Comparison of ENCODE assay signal across 32 mouse cellular contexts in genomic region chr7:45725713-45726112, GRCm38 (mm10). TPM values are rescaled to one million over a fixed set of nuclear protein-coding genes. Genes with fewer than 3 reads are reported as not detected.
DNase-seq lines count a peak whose midpoint lies in the region; ATAC-seq and TF ChIP-seq lines count a peak whose summit lies in the region.
"Had no signal": no experiment of that assay in that cellular context is flagged by ENCODE, and none has a peak within 500 bp of the region (broad histone marks: within the 10 kb centered on the region; RNA-seq: fewer than 3 reads in every experiment).

Gene Spaca4 (minus strand): TSS chr7:45725813.

- 89% methylated on average over 11 of the region's 11 CpGs for WGBS in heart, embryonic 12.5 days
- 92% methylated on average over 11 of the region's 11 CpGs for WGBS in embryonic facial prominence, embryonic 13.5 days
- 97% methylated on average over 11 of the region's 11 CpGs for WGBS in limb, embryonic 12.5 days
- 87% methylated on average over 11 of the region's 11 CpGs for WGBS in lung, postnatal 0 days

- no peaks in the 10 kb centered on the region for H3K27me3 ChIP-seq in heart, embryonic 12.5 days (replicated peaks)
- H3K27me3 ChIP-seq in embryonic facial prominence, embryonic 13.5 days = no peaks in the 10 kb centered on the region
- no peaks in the 10 kb centered on the region for H3K27me3 ChIP-seq in limb, embryonic 12.5 days
- H3K27me3 ChIP-seq in lung, postnatal 0 days (replicated peaks; ENCODE audit: insufficient read depth, low read length) = no peaks in the 10 kb centered on the region
- H3K27me3 ChIP-seq: heart, embryonic 15.5 days; limb, embryonic 13.5 days; liver, embryonic 12.5 days had no signal

- H3K9me3 ChIP-seq in heart, embryonic 12.5 days (replicated peaks) = no peaks in the 10 kb centered on the region
- no peaks in the 10 kb centered on the region for H3K9me3 ChIP-seq in embryonic facial prominence, embryonic 13.5 days
- no peaks in the 10 kb centered on the region for H3K9me3 ChIP-seq in limb, embryonic 12.5 days
- no peaks in the 10 kb centered on the region for H3K9me3 ChIP-seq in lung, postnatal 0 days (ENCODE audit: low read length)
- H3K9me3 ChIP-seq: heart, embryonic 15.5 days; limb, embryonic 13.5 days; liver, embryonic 12.5 days had no signal

- H3K4me3 ChIP-seq in heart, embryonic 12.5 days = no peak within 1 kb of the TSS
- H3K4me3 ChIP-seq in embryonic facial prominence, embryonic 13.5 days = no peak within 1 kb of the TSS
- no peak within 1 kb of the TSS for H3K4me3 ChIP-seq in limb, embryonic 12.5 days (replicated peaks)
- no peak within 1 kb of the TSS for H3K4me3 ChIP-seq in lung, postnatal 0 days (ENCODE audit: low read depth, low read length)
- H3K4me3 ChIP-seq: heart, adult 2 months; heart, embryonic 15.5 days; limb, embryonic 13.5 days; liver, embryonic 12.5 days had no signal

- H3K27ac ChIP-seq in heart, embryonic 12.5 days (ENCODE audit: poor library complexity, severe bottlenecking) = no peak within 1 kb of the TSS
- no peak within 1 kb of the TSS for H3K27ac ChIP-seq in embryonic facial prominence, embryonic 13.5 days
- H3K27ac ChIP-seq in limb, embryonic 12.5 days = no peak within 1 kb of the TSS
- no peak within 1 kb of the TSS for H3K27ac ChIP-seq in lung, postnatal 0 days (ENCODE audit: low read length)
- H3K27ac ChIP-seq: heart, adult 2 months; heart, embryonic 15.5 days; hindbrain, postnatal 0 days; limb, embryonic 13.5 days; liver, embryonic 12.5 days had no signal

- H3K4me1 ChIP-seq in heart, embryonic 12.5 days (replicated peaks) = peaks cover 9% of the 10 kb centered on the region
- peaks cover 6% of the 10 kb centered on the region for H3K4me1 ChIP-seq in embryonic facial prominence, embryonic 13.5 days
- peaks cover 9% of the 10 kb centered on the region for H3K4me1 ChIP-seq in limb, embryonic 12.5 days (replicated peaks)
- H3K4me1 ChIP-seq in lung, postnatal 0 days (ENCODE audit: insufficient read depth, low read depth, low read length) = no peaks in the 10 kb centered on the region; the same call in 1 of the 2 replicates

- TF ChIP-seq EP300 in lung, postnatal 0 days (IDR thresholded peaks at IDR 0.05) = no peak

- no peak for ATAC-seq in heart, embryonic 12.5 days (ENCODE audit: insufficient number of reproducible peaks, low FRiP score)
- no peak for ATAC-seq in embryonic facial prominence, embryonic 13.5 days (ENCODE audit: insufficient number of reproducible peaks, insufficient read depth, low FRiP score, low TSS enrichment, low read depth)
- ATAC-seq in limb, embryonic 12.5 days (ENCODE audit: insufficient number of reproducible peaks, insufficient read depth, low FRiP score, low TSS enrichment, low read depth) = no peak
- ATAC-seq in lung, postnatal 0 days = no peak
- ATAC-seq: activated CD4-positive, CD25-positive, alpha-beta regulatory T cell, adult 4 months; forebrain, postnatal 0 days; hindbrain, postnatal 0 days; liver, embryonic 12.5 days had no signal

- H3K4me2 ChIP-seq in heart, embryonic 12.5 days = no peak within 1 kb of the TSS
- no peak within 1 kb of the TSS for H3K4me2 ChIP-seq in embryonic facial prominence, embryonic 13.5 days
- no peak within 1 kb of the TSS for H3K4me2 ChIP-seq in limb, embryonic 12.5 days
- H3K4me2 ChIP-seq in lung, postnatal 0 days (replicated peaks; ENCODE audit: low read depth, low read length) = no peak within 1 kb of the TSS
- H3K4me2 ChIP-seq: heart, embryonic 15.5 days; limb, embryonic 13.5 days; liver, embryonic 12.5 days; midbrain, embryonic 11.5 days had no signal

- H3K36me3 ChIP-seq in heart, embryonic 12.5 days = peaks cover 64% of the 10 kb centered on the region
- H3K36me3 ChIP-seq in embryonic facial prominence, embryonic 13.5 days = peaks cover 87% of the 10 kb centered on the region
- peaks cover 86% of the 10 kb centered on the region for H3K36me3 ChIP-seq in limb, embryonic 12.5 days
- H3K36me3 ChIP-seq in lung, postnatal 0 days (ENCODE audit: insufficient read depth, low read length) = peaks cover 18% of the 10 kb centered on the region

- TF ChIP-seq CTCF in lung, postnatal 0 days (IDR thresholded peaks at IDR 0.05) = no peak

- intact Hi-C loops in heart, postnatal 10 days (cut with DNase I) = no loop called here

- DNase-seq in heart, postnatal 10 days = no peak
- DNase-seq in left cerebral cortex, adult 8-10 months (ENCODE audit: low spot score in 2 of 2) = no peak
- DNase-seq in lung, postnatal 0 days (ENCODE audit: low spot score) = no peak
- no peak for DNase-seq in cerebellum, adult 18-20 months
- DNase-seq: adrenal gland, adult 8-10 months; cerebellum, adult 9-11 months; forebrain, postnatal 0 days; heart, adult 2 months; kidney, adult 8-10 months; kidney, postnatal 14 days; lung, adult 18-20 months; lung, postnatal 14 days; thymus, postnatal 36 days had no signal

- peak within 1 kb of the TSS; percentile 32; the same call in 1 of the 2 replicates for H3K9ac ChIP-seq in heart, embryonic 12.5 days
- H3K9ac ChIP-seq in embryonic facial prominence, embryonic 13.5 days = peak within 1 kb of the TSS; percentile 49; the same call in 1 of the 2 replicates
- 0 out of 2 replicates have a peak within 1 kb of the TSS, but pooled peaks have one; percentile 27 for H3K9ac ChIP-seq in limb, embryonic 12.5 days (replicated peaks)
- H3K9ac ChIP-seq in lung, postnatal 0 days (replicated peaks; ENCODE audit: low read depth) = no peak within 1 kb of the TSS
- H3K9ac ChIP-seq: forebrain, postnatal 0 days; heart, embryonic 15.5 days; limb, embryonic 13.5 days; liver, embryonic 12.5 days had no signal

RNA-seq across cellular contexts. Expression of gene Spaca4, which starts in this region (rescaled TPM):
- polyA plus RNA-seq in heart, embryonic 12.5 days (2016; fragmentation: Nextera tagmentation; extraction: Ambion mirVana) = not detected in 2 replicates
- total RNA-seq in heart, postnatal 10 days (2021) = not detected
- not detected in 2 replicates for polyA plus RNA-seq in embryonic facial prominence, embryonic 13.5 days (2015; fragmentation: Nextera tagmentation; extraction: Ambion mirVana)
- not detected in 2 replicates for polyA plus RNA-seq in limb, embryonic 12.5 days (2016; fragmentation: Nextera tagmentation; extraction: Ambion mirVana)
- not detected for total RNA-seq in left cerebral cortex, adult 8-10 months (2022)
- polyA plus RNA-seq in lung, postnatal 0 days (2015; fragmentation: Nextera tagmentation; extraction: Ambion mirVana) = not detected in 2 replicates
- total RNA-seq: adrenal gland, adult 8-10 months; common myeloid progenitor, adult 5-6 weeks; forebrain, postnatal 0 days; gastrocnemius, postnatal 36 days; heart, adult 2 months; hematopoietic stem cell, adult 5-6 weeks; hindbrain, postnatal 0 days; layer of hippocampus, adult 18-20 months; layer of hippocampus, postnatal 14 days; megakaryocyte progenitor cell, adult 5-6 weeks; midbrain, postnatal 0 days had no signal
- polyA plus RNA-seq: activated CD4-positive, CD25-positive, alpha-beta regulatory T cell, adult 4 months; embryonic facial prominence, embryonic 11.5 days; forebrain, embryonic 11.5 days; forebrain, postnatal 0 days; heart, adult 2 months; heart, embryonic 15.5 days; hindbrain, postnatal 0 days; limb, embryonic 13.5 days; liver, embryonic 12.5 days; midbrain, embryonic 11.5 days; midbrain, postnatal 0 days; neural tube, embryonic 14.5 days had no signal
